Mouse (Mus musculus) neural tube, embryonic 13.5 days (tissue): Measurements from ENCODE around the gene Tmem156. TPM values are rescaled to one million over a fixed set of nuclear protein-coding genes. Genes with fewer than 3 reads are reported as not detected.
A peak's percentile ranks its signal among the peaks of the same experiment; 100 is the strongest.
"Not testable (repeated sequence)": the region's sequence is repeated elsewhere in the genome, so short reads cannot be mapped to it uniquely, and the experiment has no call there.

Experiments used
- ATAC-seq: fragments of 200-750 bp; cut with Nextera tagmentation; 2 replicates; pipeline ENCODE4 v1.8.0; 2017; ENCODE audit warnings: low read depth, mild to moderate bottlenecking, moderate TSS enrichment, moderate library complexity
- H3K27ac ChIP-seq: fragments of 300-500 bp; sonication (generic); replicated peaks from 2 replicates; pipeline ENCODE4 v1.5.1; 2015; ENCODE audit warnings: moderate library complexity, mild to moderate bottlenecking, inconsistent platforms
- H3K27me3 ChIP-seq: fragments of 300-500 bp; sonication (generic); 2 replicates; pipeline ENCODE4 v1.6.1; 2015; ENCODE audit warnings: mild to moderate bottlenecking, inconsistent platforms
- H3K36me3 ChIP-seq: fragments of 300-500 bp; sonication (generic); 2 replicates; pipeline ENCODE4 v1.6.1; 2015; ENCODE audit warnings: mild to moderate bottlenecking, inconsistent platforms
- H3K4me1 ChIP-seq: fragments of 300-500 bp; sonication (generic); replicated peaks from 2 replicates; pipeline ENCODE4 v1.6.1; 2015; ENCODE audit warnings: inconsistent platforms
- H3K4me2 ChIP-seq: fragments of 300-500 bp; sonication (generic); 2 replicates; pipeline ENCODE4 v1.6.1; 2015; ENCODE audit warnings: inconsistent platforms, mild to moderate bottlenecking, moderate library complexity
- H3K4me3 ChIP-seq: fragments of 300-500 bp; sonication (generic); 2 replicates; pipeline ENCODE4 v1.5.1; 2015; ENCODE audit warnings: mild to moderate bottlenecking, inconsistent platforms
- H3K9ac ChIP-seq: fragments of 300-500 bp; sonication (generic); 2 replicates; pipeline ENCODE4 v1.6.1; 2015; ENCODE audit warnings: moderate library complexity, mild to moderate bottlenecking, inconsistent platforms
- H3K9me3 ChIP-seq: fragments of 300-500 bp; sonication (generic); 2 replicates; pipeline ENCODE4 v1.6.1; 2016; ENCODE audit warnings: inconsistent platforms
- WGBS: fragments of 180-500 bp; shearing (Covaris S2); methylation state at CpG from one replicate; pipeline ENCODE4 v1.1.7; 2015; 5-methylcytosine and 5-hydroxymethylcytosine counted together
- polyA plus RNA-seq: library from polyadenylated mRNA; unstranded; fragments of >200 nt; fragmentation: Nextera tagmentation; extraction: Ambion mirVana; gene quantifications from 2 replicates; pipeline ENCODE4 v1.2.1, GENCODE M21; 2015

Gene Tmem156
- polyA plus RNA-seq, 1 experiment from 2014 or later, result not detected

DNA sequence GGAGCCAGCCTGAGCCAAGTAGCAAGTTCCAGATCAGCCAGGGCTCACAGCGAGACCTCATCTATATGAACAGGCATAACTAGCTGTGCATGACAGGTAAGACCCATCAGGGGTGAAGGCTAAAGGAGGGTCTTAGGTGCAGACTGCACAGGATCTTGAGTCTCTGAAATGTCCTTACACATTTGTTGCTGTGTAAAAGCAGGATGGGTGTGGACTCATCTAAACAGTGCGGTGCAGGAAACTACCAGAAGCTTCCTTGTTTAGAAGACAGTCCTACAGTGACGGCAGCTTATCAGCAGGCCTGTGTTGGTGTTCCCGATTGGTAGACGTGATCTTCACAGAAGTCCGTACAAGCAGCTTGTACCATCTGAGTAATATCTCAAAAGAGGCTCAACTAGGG, 21.4 kb upstream of the Tmem156 start:
- Histone ChIP-seq H3K9ac (no peak overlapping the region), H3K27ac (no peak overlapping the region), H3K4me2 (no peak overlapping the region), H3K9me3 (no peaks in the 10 kb centered on the region), H3K4me3 (no peak overlapping the region), H3K36me3 (0 out of 2 replicates have a peak, but pooled peaks cover 6% of the 10 kb centered on the region), H3K4me1 (peaks cover 5% of the 10 kb centered on the region), H3K27me3 (no peaks in the 10 kb centered on the region)
- ATAC-seq, result no peak
- 94% methylated on average over 6 of the region's 6 CpGs for WGBS

GRCm38 (mm10) chr5:65112225-65112624, 20.3 kb upstream of the Tmem156 start:
- not testable (repeated sequence) for H3K36me3 ChIP-seq, H3K27ac ChIP-seq, H3K4me2 ChIP-seq, H3K27me3 ChIP-seq, H3K4me1 ChIP-seq, H3K9me3 ChIP-seq, H3K9ac ChIP-seq, H3K4me3 ChIP-seq, ATAC-seq
- 78% methylated on average over 3 of the region's 3 CpGs for WGBS

DNA sequence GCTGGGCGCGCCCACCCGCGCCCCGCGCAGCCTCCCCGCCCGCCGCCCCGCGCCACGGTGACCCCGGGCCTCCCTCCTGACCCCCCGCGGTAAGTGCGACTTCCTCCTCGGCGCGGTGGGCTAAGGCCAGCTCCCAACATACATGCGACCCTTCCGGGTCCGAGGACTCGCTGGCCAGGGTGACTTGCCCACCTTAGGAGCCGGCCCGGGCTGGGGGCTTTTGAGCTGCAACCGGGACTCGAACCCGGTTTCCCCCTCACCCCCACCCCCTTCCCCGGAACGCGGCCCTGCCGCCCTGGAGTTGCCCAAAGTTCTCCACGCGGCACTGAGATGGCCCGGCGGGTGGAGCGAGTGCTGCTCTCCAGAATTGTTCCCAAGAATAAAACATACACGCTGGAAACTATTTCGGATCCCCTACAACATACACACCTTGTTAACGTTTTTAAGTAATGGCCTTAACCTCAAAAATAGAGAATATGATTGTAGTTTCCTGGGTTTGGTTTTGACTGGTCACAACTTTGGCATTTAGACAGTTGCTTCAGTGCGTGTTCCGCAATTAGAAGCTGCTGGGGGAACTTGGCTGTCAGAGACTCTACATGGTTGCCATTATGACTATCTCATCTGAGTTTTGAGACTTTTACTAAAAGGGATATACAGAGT, 16.0 kb upstream of the Tmem156 start:
- H3K9ac ChIP-seq, result peak overlapping the region; percentile 86
- peaks cover 11% of the 10 kb centered on the region for H3K4me1 ChIP-seq
- no peaks in the 10 kb centered on the region for H3K9me3 ChIP-seq
- H3K4me3 ChIP-seq, result peak overlapping the region; percentile 69
- no peaks in the 10 kb centered on the region for H3K36me3 ChIP-seq
- no peak for ATAC-seq
- 3% methylated on average over 35 of the region's 42 CpGs for WGBS
- H3K27me3 ChIP-seq, result no peaks in the 10 kb centered on the region
- H3K4me2 ChIP-seq, result peak overlapping the region; percentile 74
- peak overlapping the region; percentile 78 for H3K27ac ChIP-seq

DNA sequence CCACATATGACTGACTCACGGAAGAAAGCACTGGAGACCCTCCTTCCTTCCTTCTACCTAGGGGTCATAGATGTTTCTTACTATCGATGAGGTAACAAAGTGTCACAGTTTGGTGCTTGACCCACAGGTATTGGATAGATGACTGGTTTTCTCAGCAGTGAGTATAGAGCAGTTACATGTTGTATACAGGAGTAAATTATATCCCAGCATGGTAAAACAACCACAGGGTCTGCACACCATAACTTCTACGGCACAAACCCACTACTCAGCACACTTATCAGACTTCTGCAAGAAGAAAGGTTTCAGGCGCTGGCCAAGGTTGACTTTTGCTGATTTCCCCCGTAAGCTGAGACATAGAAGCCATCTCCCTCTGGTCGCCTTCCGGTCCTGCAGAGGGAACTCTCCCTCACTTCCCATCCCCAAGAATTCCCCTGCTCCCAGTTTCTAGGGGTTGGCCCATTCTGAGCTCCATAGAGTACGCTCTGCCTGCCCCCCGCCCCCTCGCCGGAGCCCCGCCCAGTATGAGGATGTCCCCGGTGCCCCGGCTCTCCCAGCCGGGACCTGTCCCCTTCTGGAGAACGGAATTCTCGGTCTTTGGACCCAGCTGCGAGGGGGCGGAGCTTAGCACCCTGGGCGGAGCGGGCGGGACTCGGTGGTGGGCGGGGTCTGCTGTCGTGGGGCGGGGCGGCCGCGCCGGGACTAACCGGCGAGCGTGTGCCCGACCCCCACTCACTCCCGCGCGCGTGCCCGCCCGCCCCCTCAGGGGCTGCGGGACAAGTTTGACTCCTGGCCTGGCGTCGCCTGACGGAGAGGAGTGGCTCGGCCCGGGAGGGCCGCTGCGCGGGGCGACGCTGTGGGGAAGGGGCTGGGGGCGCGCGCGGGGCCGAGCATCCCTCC, 15.2 kb upstream of the Tmem156 start, which contains the start of gene Klhl5:
TSS of gene Klhl5 (plus strand) at position 664 of the 897 bp plus-strand sequence.
- WGBS, result 4% methylated on average over 55 of the region's 56 CpGs
- H3K9me3 ChIP-seq, result no peaks in the 10 kb centered on the region
- ATAC-seq, result peak; percentile 94

GRCm38 (mm10) chr5:65102641-65103042, 10.7 kb upstream of the Tmem156 start:
- Histone ChIP-seq H3K9ac (no peak overlapping the region), H3K4me1 (peaks cover 10% of the 10 kb centered on the region), H3K4me3 (no peak overlapping the region), H3K36me3 (no peaks in the 10 kb centered on the region), H3K27me3 (no peaks in the 10 kb centered on the region), H3K27ac (no peak overlapping the region), H3K9me3 (no peaks in the 10 kb centered on the region), H3K4me2 (no peak overlapping the region)
- ATAC-seq, result no peak
- WGBS, result 72% methylated on average over 10 of the region's 10 CpGs

More for the DNA sequence above, 15.2 kb upstream of the Tmem156 start, which contains the start of gene Klhl5:
- Histone ChIP-seq H3K9ac (peak within 1 kb of the TSS; percentile 86), H3K27me3 (no peaks in the 10 kb centered on the region), H3K27ac (peak within 1 kb of the TSS; percentile 78), H3K4me2 (peak within 1 kb of the TSS; percentile 74), H3K4me3 (peak within 1 kb of the TSS; percentile 69), H3K36me3 (no peaks in the 10 kb centered on the region), H3K4me1 (peaks cover 11% of the 10 kb centered on the region)

- Histone ChIP-seq H3K36me3 (no peaks in the 10 kb centered on the region), H3K4me1 (peaks cover 9% of the 10 kb centered on the region), H3K4me2 (no peak overlapping the region), H3K9ac (no peak overlapping the region), H3K27ac (no peak overlapping the region), H3K27me3 (no peaks in the 10 kb centered on the region), H3K4me3 (no peak overlapping the region), H3K9me3 (no peaks in the 10 kb centered on the region)
- no peak for ATAC-seq
- 84% methylated on average over 3 of the region's 3 CpGs for whole genome bisulfite sequencing
Observed at GRCm38 (mm10) chr5:65102026-65102640, 10.2 kb upstream of the Tmem156 start.

DNA sequence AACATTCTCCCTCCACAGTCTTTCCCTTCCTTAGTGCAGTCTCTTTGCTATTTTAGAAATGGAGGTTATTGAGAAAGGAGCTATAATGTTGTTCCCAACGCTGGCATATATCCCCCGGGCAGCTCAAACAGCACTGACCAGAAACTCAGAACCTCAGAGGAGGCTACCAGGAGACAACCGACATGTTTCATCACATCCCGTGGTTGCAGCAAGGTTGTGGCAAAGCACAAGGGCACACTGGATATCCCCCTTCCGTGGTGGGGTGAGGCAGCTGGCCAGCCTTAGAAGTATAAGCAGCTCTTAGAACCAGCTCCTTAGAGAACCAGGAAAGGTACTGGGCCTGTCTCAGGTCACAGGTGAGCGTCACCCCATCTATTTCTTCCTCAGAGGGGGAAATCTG, 9.7 kb upstream of the Tmem156 start:
- Histone ChIP-seq H3K9me3 (no peaks in the 10 kb centered on the region), H3K9ac (no peak overlapping the region), H3K4me2 (no peak overlapping the region), H3K27me3 (no peaks in the 10 kb centered on the region), H3K4me1 (0 out of 2 replicates have a peak, but pooled peaks cover 4% of the 10 kb centered on the region), H3K36me3 (no peaks in the 10 kb centered on the region), H3K4me3 (no peak overlapping the region), H3K27ac (no peak overlapping the region)
- ATAC-seq, result no peak
- WGBS, result 90% methylated on average over 6 of the region's 6 CpGs

- WGBS, result 83% methylated on average over 5 of the region's 5 CpGs
- Histone ChIP-seq H3K4me3 (no peak overlapping the region), H3K36me3 (no peaks in the 10 kb centered on the region), H3K9ac (no peak overlapping the region), H3K4me1 (0 out of 2 replicates have a peak, but pooled peaks cover 4% of the 10 kb centered on the region), H3K27ac (no peak overlapping the region), H3K4me2 (no peak overlapping the region), H3K9me3 (no peaks in the 10 kb centered on the region), H3K27me3 (no peaks in the 10 kb centered on the region)
- ATAC-seq, result no peak
Observed at GRCm38 (mm10) chr5:65101209-65101608, 9.3 kb upstream of the Tmem156 start.

DNA sequence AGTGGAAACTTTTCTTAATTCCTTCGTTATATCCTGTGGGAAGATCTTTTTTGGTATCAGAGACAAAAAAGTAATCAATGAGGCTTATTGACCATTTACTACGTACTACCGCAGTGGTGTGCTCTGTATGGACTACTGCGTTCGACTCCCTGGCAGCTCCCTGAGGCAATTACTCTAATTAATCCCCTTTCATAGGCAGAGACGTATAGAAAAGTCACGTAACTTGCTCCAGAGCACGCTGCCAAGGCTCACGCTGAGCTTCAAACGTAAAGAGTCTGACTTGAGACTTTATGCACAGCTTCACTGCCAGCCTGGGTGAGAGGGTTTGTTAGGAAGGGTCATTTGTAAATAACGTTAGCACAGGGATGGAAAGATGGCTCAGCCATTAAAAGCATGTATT, 8.1 kb upstream of the Tmem156 start:
- ATAC-seq, result no peak
- H3K27me3 ChIP-seq, result no peaks in the 10 kb centered on the region
- WGBS, result 39% methylated on average over 11 of the region's 11 CpGs
- H3K9me3 ChIP-seq, result no peaks in the 10 kb centered on the region
- no peak overlapping the region for H3K27ac ChIP-seq
- H3K4me2 ChIP-seq, result no peak overlapping the region
- H3K36me3 ChIP-seq, result no peaks in the 10 kb centered on the region
- H3K9ac ChIP-seq, result no peak overlapping the region
- H3K4me3 ChIP-seq, result no peak overlapping the region
- 0 out of 2 replicates have a peak, but pooled peaks cover 4% of the 10 kb centered on the region for H3K4me1 ChIP-seq

DNA sequence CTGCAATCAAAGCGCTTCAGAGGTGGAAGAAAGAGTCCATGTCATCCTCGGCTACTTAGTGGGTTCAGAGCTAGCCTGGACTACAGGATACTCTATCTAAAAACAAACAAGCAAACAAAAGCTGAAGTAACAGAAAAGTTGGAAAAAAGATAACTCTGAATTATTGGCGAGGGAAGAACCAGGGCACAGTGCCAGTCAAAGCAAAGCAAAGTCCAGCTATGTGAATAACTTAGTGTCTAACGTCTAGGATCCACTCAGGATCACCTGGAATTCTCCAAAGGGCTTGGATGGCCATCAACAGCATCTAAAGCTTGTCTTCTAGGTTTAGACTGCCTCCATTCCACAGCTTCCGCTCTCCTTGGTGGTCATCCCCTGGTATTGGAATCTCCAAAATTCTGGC, 5.5 kb upstream of the Tmem156 start:
- Histone ChIP-seq H3K27me3 (no peaks in the 10 kb centered on the region), H3K4me3 (no peak overlapping the region), H3K9me3 (no peaks in the 10 kb centered on the region), H3K9ac (no peak overlapping the region), H3K36me3 (no peaks in the 10 kb centered on the region), H3K4me1 (0 out of 2 replicates have a peak, but pooled peaks cover 4% of the 10 kb centered on the region), H3K4me2 (no peak overlapping the region), H3K27ac (no peak overlapping the region)
- 80% methylated on average over 5 of the region's 5 CpGs for WGBS
- ATAC-seq, result no peak

GRCm38 (mm10) chr5:65096805-65097204, 4.9 kb upstream of the Tmem156 start:
- Histone ChIP-seq H3K27me3 (no peaks in the 10 kb centered on the region), H3K4me3 (no peak overlapping the region), H3K4me2 (no peak overlapping the region), H3K4me1 (0 out of 2 replicates have a peak, but pooled peaks cover 4% of the 10 kb centered on the region), H3K36me3 (no peaks in the 10 kb centered on the region), H3K9ac (no peak overlapping the region), H3K27ac (no peak overlapping the region), H3K9me3 (no peaks in the 10 kb centered on the region)
- ATAC-seq, result no peak
- WGBS, result 77% methylated on average over 3 of the region's 3 CpGs

- WGBS, result 82% methylated on average over 3 of the region's 3 CpGs
- H3K4me1 ChIP-seq, result 0 out of 2 replicates have a peak, but pooled peaks cover 4% of the 10 kb centered on the region
- no peak overlapping the region for H3K4me3 ChIP-seq
- H3K4me2 ChIP-seq, result no peak overlapping the region
- no peak for ATAC-seq
- H3K9me3 ChIP-seq, result no peaks in the 10 kb centered on the region
- no peak overlapping the region for H3K9ac ChIP-seq
- no peak overlapping the region for H3K27ac ChIP-seq
- H3K36me3 ChIP-seq, result no peaks in the 10 kb centered on the region
- H3K27me3 ChIP-seq, result no peaks in the 10 kb centered on the region
Observed at GRCm38 (mm10) chr5:65096082-65096481, 4.2 kb upstream of the Tmem156 start.
